Mouse (Mus musculus) layer of hippocampus, postnatal 10 days (tissue): Measurements from ENCODE around the gene Arpp21. TPM values are rescaled to one million over a fixed set of nuclear protein-coding genes. Genes with fewer than 3 reads are reported as not detected.

Source experiments
- DNase-seq, 2 experiments: peaks; one replicate each; pipeline ENCODE4 v3.0.0; 2021; ENCODE audit warnings: low spot score in 2 of 2
- total RNA-seq, 2 experiments: library from RNA; stranded (reverse); gene quantifications; 2 replicates each; pipeline ENCODE4 v1.2.3; 2021

Arpp21 gene
- total RNA-seq, 2 experiments from 2014 or later, result 313 to 386 TPM

GRCm38 (mm10) chr9:112117632-112118410 is 117.9 kb downstream of the Arpp21 start:
- DNase-seq, result no peak

- no peak for DNase-seq
Measured at GRCm38 (mm10) chr9:112111610-112112009, 124.1 kb downstream of the Arpp21 start.

- DNase-seq, result no peak
Measured at GRCm38 (mm10) chr9:112102852-112103192, 132.9 kb downstream of the Arpp21 start.

GRCm38 (mm10) chr9:112102155-112102851 is 133.4 kb downstream of the Arpp21 start:
- DNase-seq, result peak; percentile 65 to 71

GRCm38 (mm10) chr9:112100841-112101595 is 134.7 kb downstream of the Arpp21 start:
- no peak for DNase-seq

GRCm38 (mm10) chr9:112098267-112098666 is 137.5 kb downstream of the Arpp21 start:
- no peak for DNase-seq

- no peak for DNase-seq
Measured at GRCm38 (mm10) chr9:112095708-112096107, 140.0 kb downstream of the Arpp21 start.

- no peak for DNase-seq
Measured at GRCm38 (mm10) chr9:112095198-112095597, 140.5 kb downstream of the Arpp21 start.

GRCm38 (mm10) chr9:112078903-112079302 is 156.8 kb downstream of the Arpp21 start:
- DNase-seq, result no peak

GRCm38 (mm10) chr9:112078453-112078852 is 157.3 kb downstream of the Arpp21 start:
- DNase-seq, result no peak

- DNase-seq, result no peak
Measured at GRCm38 (mm10) chr9:112075273-112075672, 160.5 kb downstream of the Arpp21 start.

- DNase-seq, result no peak
Measured at GRCm38 (mm10) chr9:112074872-112075271, 160.9 kb downstream of the Arpp21 start.

GRCm38 (mm10) chr9:112071368-112071767 is 164.4 kb downstream of the Arpp21 start:
- no peak for DNase-seq

- no peak for DNase-seq
Measured at GRCm38 (mm10) chr9:112070961-112071360, 164.8 kb downstream of the Arpp21 start.

- no peak for DNase-seq
Measured at GRCm38 (mm10) chr9:112068250-112068649, 167.5 kb downstream of the Arpp21 start.

GRCm38 (mm10) chr9:112060696-112061425 is 174.9 kb downstream of the Arpp21 start:
- DNase-seq, result no peak

- DNase-seq, result no peak
Measured at GRCm38 (mm10) chr9:112054807-112055381, 180.8 kb downstream of the Arpp21 start.

- no peak for DNase-seq
Measured at GRCm38 (mm10) chr9:112047903-112048467, 187.8 kb downstream of the Arpp21 start.

GRCm38 (mm10) chr9:112040566-112040965 is 195.2 kb downstream of the Arpp21 start:
- no peak for DNase-seq

- DNase-seq, result peak; percentile 45 to 46
Measured at GRCm38 (mm10) chr9:112037732-112038131, 198.0 kb downstream of the Arpp21 start.
